Mouse (Mus musculus) adrenal gland, postnatal 10 days (tissue): ENCODE results near the gene Fam71a. TPM values are rescaled to one million over a fixed set of nuclear protein-coding genes. Genes with fewer than 3 reads are reported as not detected.
"Not testable (repeated sequence)": the region's sequence is repeated elsewhere in the genome, so short reads cannot be mapped to it uniquely, and the experiment has no call there.

ENCODE experiments used
- DNase-seq: peaks from one replicate; pipeline ENCODE4 v3.0.0; 2021; ENCODE audit warnings: mixed read lengths
- total RNA-seq, 2 experiments: library from RNA; stranded (reverse); gene quantifications; 2 replicates each; pipeline ENCODE4 v1.2.3; 2021

The Fam71a gene
- total RNA-seq, 2 experiments from 2014 or later = not detected

GRCm38 (mm10) chr1:191181469-191182259 lies 17.0 kb upstream of the Fam71a start:
- DNase-seq = no peak

GRCm38 (mm10) chr1:191180397-191180796 lies 15.8 kb upstream of the Fam71a start:
- DNase-seq = no peak

GRCm38 (mm10) chr1:191179846-191180245 lies 15.2 kb upstream of the Fam71a start:
- DNase-seq = no peak

GRCm38 (mm10) chr1:191178511-191179188 lies 14.0 kb upstream of the Fam71a start:
- DNase-seq = peak; percentile 6

- DNase-seq = no peak
Observed at GRCm38 (mm10) chr1:191176887-191177286, 12.3 kb upstream of the Fam71a start.

- DNase-seq = peak; percentile 33
Observed at GRCm38 (mm10) chr1:191172487-191172886, 7.9 kb upstream of the Fam71a start.

- DNase-seq = peak; percentile 13
Observed at GRCm38 (mm10) chr1:191170444-191170843, 5.8 kb upstream of the Fam71a start.

- DNase-seq = peak; percentile 13
Observed at GRCm38 (mm10) chr1:191166189-191166588, 1.6 kb upstream of the Fam71a start.

GRCm38 (mm10) chr1:191154314-191154713 lies 10.3 kb downstream of the Fam71a start:
- DNase-seq = no peak

GRCm38 (mm10) chr1:191153052-191153451 lies 11.6 kb downstream of the Fam71a start:
- DNase-seq = peak; percentile 58

- DNase-seq = no peak
Observed at GRCm38 (mm10) chr1:191150924-191151605, 13.6 kb downstream of the Fam71a start.

- DNase-seq = not testable (repeated sequence)
Observed at GRCm38 (mm10) chr1:191149489-191149888, 15.1 kb downstream of the Fam71a start.

- no peak for DNase-seq
Observed at GRCm38 (mm10) chr1:191140983-191141382, 23.6 kb downstream of the Fam71a start.

GRCm38 (mm10) chr1:191138874-191139495 lies 25.6 kb downstream of the Fam71a start:
- DNase-seq = no peak

GRCm38 (mm10) chr1:191138436-191138835 lies 26.2 kb downstream of the Fam71a start:
- DNase-seq = no peak

- DNase-seq = no peak
Observed at GRCm38 (mm10) chr1:191135406-191135805, 29.2 kb downstream of the Fam71a start.

GRCm38 (mm10) chr1:191132934-191133333 lies 31.7 kb downstream of the Fam71a start:
- no peak for DNase-seq

GRCm38 (mm10) chr1:191132240-191132639 lies 32.4 kb downstream of the Fam71a start:
- no peak for DNase-seq

GRCm38 (mm10) chr1:191131692-191132091 lies 32.9 kb downstream of the Fam71a start:
- no peak for DNase-seq

- peak; percentile 83 for DNase-seq
Observed at GRCm38 (mm10) chr1:191125811-191126638, 38.6 kb downstream of the Fam71a start.

GRCm38 (mm10) chr1:191124288-191124687 lies 40.3 kb downstream of the Fam71a start:
- DNase-seq = no peak

- DNase-seq = no peak
Observed at GRCm38 (mm10) chr1:191123696-191124095, 40.9 kb downstream of the Fam71a start.
